Mouse (Mus musculus) ovary, adult 18-20 months (tissue): Measurements from ENCODE around the gene Atp5f1.
"Not testable (repeated sequence)": the region's sequence is repeated elsewhere in the genome, so short reads cannot be mapped to it uniquely, and the experiment has no call there.

Experiments
- DNase-seq: peaks from one replicate; pipeline ENCODE4 v3.0.0; 2022; ENCODE audit warnings: low spot score, mixed read lengths

The Atp5f1 gene

DNA sequence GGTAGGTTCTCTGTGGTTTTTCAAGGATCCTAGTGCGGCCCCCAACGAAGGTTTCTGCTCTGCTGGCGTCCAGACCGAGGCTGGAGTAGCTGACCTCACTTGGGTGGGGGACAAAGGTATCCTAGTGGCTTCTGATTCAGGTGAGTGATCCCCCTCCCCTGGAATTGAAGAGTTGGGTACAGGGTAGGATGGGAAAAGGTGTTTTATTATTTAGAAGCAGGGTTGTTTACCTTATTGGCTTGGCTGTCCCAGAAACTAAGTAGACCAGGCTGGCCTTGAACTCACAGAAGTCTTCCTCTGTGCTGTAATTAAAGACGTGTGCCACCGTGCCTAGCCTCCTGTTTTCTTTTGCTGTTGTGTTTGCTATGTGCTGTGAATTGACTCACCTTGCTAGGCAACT, at the start of gene Atp5f1:
Gene Atp5f1 (minus strand): TSS at position 101 of the 400 bp plus-strand sequence.
- DNase-seq = no peak

GRCm38 (mm10) chr3:106003360-106003759, 43.5 kb upstream of the Atp5f1 start:
- not testable (repeated sequence) for DNase-seq

DNA sequence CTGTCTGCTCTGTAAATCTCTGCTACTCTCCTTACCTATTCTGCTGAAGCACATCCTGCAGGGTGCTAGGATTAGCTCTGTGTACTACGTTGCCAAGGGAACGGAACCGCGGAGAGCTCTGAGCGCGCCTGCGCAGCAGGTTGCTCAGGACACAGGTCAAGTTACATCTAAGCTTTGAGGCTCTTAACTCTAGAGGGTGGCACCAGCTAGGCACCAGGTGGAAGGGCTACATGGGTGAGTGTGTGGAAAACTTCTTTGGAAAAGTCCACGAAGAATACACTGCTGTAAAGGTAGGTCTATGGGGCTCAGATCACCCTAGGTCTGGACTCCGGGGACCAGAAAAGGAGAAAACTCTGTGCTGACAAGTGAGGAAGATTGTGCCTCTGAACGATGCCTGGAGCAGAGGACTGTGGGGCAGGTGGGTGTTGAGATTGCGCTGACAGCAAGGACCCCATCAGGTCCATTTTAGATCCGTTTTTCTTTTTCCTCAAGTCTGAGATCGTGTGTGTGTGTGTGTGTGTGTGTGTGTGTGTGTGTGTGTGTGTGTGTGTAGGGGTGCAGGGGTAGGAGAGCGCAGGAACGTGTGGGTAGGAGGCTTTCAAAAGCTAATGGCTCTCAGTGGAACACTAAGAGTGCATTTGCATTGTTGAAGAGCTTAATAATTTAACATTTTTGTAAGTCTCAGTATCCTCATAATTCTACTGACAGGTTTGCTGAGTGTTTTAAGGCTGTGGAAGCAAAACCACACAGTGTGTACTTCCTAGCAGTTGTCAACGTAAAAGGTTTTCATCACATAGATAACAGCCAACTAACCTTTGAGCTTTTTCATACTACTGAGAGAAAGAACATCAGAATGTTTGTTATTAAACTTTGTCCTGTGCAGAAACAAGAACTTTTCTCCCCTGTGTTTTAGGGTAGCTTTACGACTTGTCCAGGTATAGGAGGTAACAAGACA, 41.8 kb upstream of the Atp5f1 start:
- DNase-seq = no peak

- DNase-seq = no peak
Measured at GRCm38 (mm10) chr3:106000707-106001375, 40.9 kb upstream of the Atp5f1 start.

DNA sequence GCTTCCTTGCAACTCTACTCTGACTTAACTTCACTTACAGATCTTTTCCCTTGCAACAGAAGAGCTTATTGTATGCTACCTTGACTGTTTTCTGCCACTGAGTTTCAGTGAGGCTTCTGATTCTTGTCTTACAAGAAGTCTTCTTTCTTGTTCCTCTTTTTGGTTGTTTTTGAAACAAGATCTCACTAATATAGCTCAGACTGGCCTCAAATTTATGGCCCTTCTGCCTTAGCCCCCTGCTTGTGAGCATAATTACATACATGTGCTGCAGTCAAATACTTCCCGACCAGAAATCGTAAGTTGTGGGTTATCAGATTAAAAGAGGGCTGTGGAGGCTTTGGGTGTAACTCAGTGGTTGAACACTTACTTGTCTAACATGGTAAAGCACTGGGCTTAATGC, 34.8 kb upstream of the Atp5f1 start:
- no peak for DNase-seq

DNA sequence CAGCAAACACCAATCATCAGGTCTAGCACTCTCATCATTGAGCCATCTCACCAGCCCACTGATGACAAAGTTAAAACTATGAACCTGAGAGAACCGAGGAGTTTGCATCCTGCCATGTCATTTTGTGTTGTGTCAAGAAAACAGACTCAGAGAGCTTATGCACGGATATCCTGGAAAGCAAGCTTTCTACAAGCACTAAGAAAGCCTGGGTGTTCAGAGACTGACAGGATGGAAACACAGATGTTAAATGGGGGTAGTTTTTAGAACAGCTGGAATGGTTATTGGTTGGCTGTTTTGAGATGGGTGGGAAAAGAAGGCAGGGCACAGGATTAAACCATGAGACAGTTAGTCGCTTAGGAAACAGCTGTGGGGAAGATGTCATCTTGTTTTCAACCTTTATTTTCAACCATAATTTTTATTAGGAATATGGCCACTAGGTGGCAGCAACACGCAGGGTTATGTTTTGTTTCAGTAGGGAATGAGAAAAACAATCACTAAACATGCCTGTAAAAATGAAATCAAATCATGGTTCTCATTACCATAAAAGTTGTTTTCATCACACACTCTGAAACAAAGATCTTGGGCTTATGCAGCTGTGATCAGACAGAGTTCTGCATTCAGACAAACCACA, 31.9 kb upstream of the Atp5f1 start:
- no peak for DNase-seq

- DNase-seq = not testable (repeated sequence)
Measured at GRCm38 (mm10) chr3:105989611-105990010, 29.7 kb upstream of the Atp5f1 start.

GRCm38 (mm10) chr3:105974174-105974573, 14.3 kb upstream of the Atp5f1 start:
- no peak for DNase-seq

DNA sequence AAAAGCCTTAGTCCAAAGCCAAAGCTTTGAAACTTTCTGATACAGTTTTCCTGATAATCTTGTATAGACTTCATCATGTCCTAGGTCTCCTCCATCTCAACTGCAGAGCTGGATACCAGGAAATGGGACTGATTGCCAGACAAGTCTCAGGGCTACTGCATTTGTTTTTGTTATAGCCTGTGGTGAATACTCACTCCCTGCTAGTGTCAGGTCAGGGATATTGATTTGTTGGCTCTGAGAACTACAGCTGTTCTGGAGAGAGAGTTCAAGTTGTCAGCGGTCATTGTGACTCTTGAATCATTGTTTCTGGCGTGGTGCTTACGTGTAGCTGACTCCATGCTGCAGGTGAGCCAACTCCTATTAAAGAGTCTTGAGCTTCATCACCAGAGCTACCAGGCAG, 13.5 kb upstream of the Atp5f1 start, which contains the start of gene Ovgp1:
Gene Ovgp1 (plus strand): TSS at position 301 of the 400 bp plus-strand sequence.
- no peak for DNase-seq

DNA sequence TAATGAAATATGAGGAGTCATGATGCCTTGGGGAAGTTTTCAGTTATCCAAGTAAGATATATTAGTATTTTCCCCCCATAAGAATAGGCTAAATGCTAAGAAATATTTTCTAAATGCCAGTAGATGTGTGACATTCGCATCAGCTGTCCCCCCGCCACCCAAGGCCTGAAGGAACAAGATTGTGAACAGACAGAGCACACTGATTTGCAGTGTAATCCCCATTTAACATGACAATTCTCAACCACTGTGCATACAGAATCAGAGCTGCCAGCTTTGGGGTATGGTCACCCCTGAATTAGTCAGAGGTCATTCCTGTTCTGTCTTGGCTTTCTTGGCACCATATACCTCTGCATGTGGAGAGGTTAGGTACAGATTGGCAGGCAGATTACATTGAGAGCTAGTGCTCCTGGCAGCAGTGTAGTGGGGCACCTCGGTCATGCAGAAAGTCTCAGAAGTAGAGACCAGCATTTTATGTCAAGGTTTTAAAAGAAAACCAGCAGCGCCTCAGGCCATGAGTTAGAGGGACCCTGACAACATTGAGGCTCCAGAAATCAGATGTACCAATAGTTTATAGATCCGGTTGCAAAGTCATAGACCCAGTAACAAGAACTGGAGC, 12.0 kb upstream of the Atp5f1 start:
- no peak for DNase-seq

DNA sequence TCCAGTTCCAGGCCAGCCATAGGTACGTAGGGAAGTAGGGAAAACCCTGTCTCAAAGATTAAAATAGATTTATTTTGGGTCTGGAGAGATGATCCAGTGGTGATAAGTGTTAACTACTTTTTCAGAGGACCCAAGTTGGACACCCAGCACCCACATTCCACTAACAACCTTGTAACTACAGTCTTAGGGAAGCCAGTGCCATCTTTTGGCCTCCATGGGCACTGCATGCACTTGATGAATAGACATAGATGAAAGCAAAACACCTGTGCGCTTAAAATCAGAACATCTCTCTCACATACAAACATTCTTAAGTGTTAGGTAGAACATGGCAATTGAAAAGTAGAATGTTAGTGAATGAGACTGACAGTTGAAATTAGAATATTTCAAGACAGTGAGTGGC, 801 bp upstream of the Atp5f1 start:
- DNase-seq = no peak

DNA sequence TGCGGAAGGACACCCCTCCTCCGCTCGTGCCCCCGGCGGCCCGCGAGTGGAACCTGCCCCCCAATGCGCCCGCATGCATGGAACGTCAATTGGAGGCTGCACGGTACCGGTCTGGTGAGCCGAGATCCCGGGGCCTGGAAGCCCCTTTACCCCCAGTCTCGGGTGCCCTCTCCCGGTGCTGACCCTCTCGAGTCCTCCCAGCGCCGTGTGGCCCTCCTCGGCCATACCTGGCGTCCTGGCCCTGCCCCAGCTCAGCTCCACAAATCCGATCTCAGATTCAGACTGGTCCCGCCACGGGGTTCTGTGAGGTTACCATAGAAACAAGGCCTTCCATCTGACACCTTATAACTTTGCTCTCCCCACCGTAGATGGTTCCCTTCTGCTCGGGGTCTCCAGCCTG, 314 bp downstream of the Atp5f1 start:
- DNase-seq = no peak

- peak; percentile 94 for DNase-seq
Measured at GRCm38 (mm10) chr3:105958974-105959580, 822 bp downstream of the Atp5f1 start, which contains the start of gene Wdr77. TSS of gene Wdr77 (plus strand) at chr3:105959369.

- DNase-seq = no peak
Measured at GRCm38 (mm10) chr3:105958204-105958603, 1.7 kb downstream of the Atp5f1 start.

GRCm38 (mm10) chr3:105957235-105957634, 2.7 kb downstream of the Atp5f1 start:
- DNase-seq = no peak

DNA sequence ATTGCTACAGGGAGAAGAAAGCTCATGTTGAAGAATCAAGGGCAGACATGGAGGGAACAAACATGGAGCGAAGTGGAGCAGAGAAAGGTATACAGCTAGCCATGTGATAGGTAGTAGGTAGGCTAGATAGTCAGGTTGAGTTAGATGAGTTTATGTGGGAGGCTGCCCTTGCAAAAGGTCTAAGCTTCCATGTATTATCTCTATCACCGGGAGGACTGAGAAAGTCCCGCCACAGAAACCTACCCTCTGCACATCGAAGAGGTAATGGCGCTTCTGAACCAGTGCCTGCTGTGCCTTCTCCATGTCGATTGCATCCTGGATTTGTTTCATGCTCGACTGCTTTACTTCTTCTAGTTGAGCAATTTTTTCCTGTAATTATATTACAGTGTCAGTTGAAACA, 8.6 kb downstream of the Atp5f1 start:
- DNase-seq = no peak

GRCm38 (mm10) chr3:105936111-105936510, 23.8 kb downstream of the Atp5f1 start:
- no peak for DNase-seq

DNA sequence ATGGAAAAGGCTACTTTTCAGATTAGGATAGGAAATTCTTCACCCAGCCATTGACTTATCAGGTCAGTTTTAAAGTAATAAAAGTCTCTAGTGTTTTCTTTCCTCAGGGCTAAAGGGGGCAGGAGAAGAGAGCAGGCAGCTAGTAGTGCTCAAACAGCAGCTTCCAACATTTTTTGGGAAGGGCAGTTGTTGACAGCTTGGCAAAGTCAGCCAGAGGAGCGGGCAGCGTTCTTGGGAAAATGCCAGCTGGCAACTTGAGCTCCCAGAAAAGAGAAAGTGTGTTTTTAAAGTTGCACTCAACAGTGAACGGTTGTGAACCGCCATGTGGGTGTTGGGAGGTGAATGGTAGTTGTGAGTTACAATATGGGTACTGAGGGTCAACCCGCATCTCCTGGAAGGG, 24.9 kb downstream of the Atp5f1 start:
- DNase-seq = peak; percentile 31

DNA sequence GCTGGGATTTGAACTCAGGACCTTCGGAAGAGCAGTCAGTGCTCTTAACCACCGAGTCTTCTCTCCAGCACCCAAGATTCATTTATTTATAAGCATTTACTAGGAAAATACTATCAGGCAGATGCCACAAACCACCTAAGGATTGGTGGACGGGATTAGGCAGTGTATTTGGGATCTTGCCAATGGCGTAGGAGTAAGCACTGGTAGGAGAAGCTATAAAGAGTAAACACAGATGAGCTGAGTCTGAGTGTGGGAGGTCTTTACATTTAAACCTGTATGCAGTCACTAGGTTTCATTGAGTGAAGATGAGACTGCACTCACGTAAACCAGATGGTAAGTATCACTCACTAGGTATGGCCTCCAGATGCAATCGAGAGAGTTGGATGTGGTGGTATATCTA, 26.0 kb downstream of the Atp5f1 start:
- DNase-seq = no peak

DNA sequence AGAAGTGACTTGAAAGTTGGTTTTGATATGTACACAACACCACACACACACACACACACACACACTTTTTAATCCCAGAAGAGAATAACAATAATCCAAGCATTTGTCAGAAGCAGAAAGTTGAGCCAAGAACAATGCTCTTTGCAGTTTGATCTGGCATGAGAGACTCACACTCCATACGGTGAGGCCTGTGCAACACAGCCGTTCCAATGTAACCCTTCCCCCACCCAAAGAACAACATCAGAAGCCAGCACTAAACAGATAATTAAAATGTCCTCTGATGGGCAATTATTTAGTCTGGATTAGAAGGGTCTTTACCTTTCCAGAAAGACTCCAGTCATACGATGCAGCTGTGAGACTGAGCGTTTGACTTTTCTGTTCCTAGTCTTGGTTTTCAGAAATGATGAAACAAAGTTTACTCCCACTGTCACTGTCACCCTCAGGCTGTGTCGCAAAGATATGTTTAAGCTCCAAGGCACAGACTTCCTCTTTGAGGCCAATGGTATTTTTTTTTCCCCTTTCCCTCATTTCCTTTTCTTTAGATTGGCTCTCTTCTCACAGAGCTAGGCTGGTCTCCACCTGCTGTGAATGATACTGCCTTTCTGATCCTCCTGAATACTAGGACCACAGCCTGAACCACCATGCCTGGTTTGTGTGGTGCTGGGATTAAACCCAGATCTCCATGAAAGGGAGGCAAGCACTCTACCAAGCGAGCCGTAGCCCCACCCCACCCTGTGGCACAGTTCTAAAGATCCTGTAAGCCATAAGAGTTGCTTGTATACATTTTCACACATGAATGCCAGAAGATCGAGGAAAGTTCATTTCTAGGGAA, 27.4 kb downstream of the Atp5f1 start, which contains the start of gene I830077J02Rik:
Gene I830077J02Rik (minus strand): TSS at position 425 of the 832 bp plus-strand sequence.
- no peak for DNase-seq

DNA sequence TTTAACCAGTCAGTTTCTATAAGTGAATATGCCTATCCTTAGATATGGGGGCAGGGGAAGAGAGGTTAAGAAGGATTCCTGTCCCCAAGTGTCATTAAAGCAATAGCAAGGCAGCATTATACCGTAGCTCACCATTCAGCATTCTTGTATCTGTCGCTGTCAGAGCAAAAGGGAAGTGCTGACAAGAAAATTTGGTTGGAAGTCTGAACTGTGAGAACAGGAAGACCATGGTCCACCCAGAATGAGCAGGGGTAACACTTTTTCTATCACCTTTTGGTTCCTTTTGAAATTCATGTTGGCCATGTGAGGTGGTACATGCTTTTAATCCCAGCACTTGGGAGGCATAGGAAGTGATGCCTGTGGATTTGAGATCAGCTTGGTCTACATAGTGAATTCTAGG, 28.8 kb downstream of the Atp5f1 start:
- no peak for DNase-seq
